Mouse (Mus musculus) kidney, embryonic 16.5 days (tissue): Measurements from ENCODE around the gene Elmo3. TPM values are rescaled to one million over a fixed set of nuclear protein-coding genes. Genes with fewer than 3 reads are reported as not detected.

Source experiments
- ATAC-seq: fragments of 200-750 bp; cut with Nextera tagmentation; 2 replicates; pipeline ENCODE4 v1.8.0; 2017; ENCODE audit warnings: moderate TSS enrichment; ENCODE audit not compliant: low FRiP score, low TSS enrichment
- H3K27ac ChIP-seq: fragments of 300-500 bp; sonication (generic); 2 replicates; pipeline ENCODE4 v1.5.1; 2014; ENCODE audit warnings: low read length
- H3K27me3 ChIP-seq: fragments of 300-500 bp; sonication (generic); 2 replicates; pipeline ENCODE4 v1.6.1; 2014; ENCODE audit warnings: low read length, control low read depth, mixed read lengths; ENCODE audit not compliant: insufficient read depth
- H3K36me3 ChIP-seq: fragments of 300-500 bp; sonication (generic); 2 replicates; pipeline ENCODE4 v1.6.1; 2014; ENCODE audit warnings: low read length, control low read depth, mixed read lengths; ENCODE audit not compliant: insufficient read depth
- H3K4me1 ChIP-seq: fragments of 300-500 bp; sonication (generic); 2 replicates; pipeline ENCODE4 v1.6.1; 2014; ENCODE audit warnings: low read length, control low read depth, mixed read lengths; ENCODE audit not compliant: insufficient read depth
- H3K4me2 ChIP-seq: fragments of 300-500 bp; sonication (generic); replicated peaks from 2 replicates; pipeline ENCODE4 v1.6.1; 2014; ENCODE audit warnings: low read depth, low read length
- H3K4me3 ChIP-seq: fragments of 300-500 bp; sonication (generic); 2 replicates; pipeline ENCODE4 v1.5.1; 2014; ENCODE audit warnings: mild to moderate bottlenecking, low read length
- H3K9ac ChIP-seq: fragments of 300-500 bp; sonication (generic); replicated peaks from 2 replicates; pipeline ENCODE4 v1.6.1; 2014; ENCODE audit warnings: low read length
- H3K9me3 ChIP-seq: fragments of 300-500 bp; sonication (generic); 2 replicates; pipeline ENCODE4 v1.6.1; 2016; ENCODE audit warnings: low read length, control low read depth
- WGBS: fragments of 180-500 bp; shearing (Covaris S2); extraction: QIAGEN DNeasy Blood & Tissue Kit; methylation state at CpG from one replicate; pipeline ENCODE4 v1.1.7; 2014; 5-methylcytosine and 5-hydroxymethylcytosine counted together
- polyA plus RNA-seq: library from polyadenylated mRNA; unstranded; fragments of >200 nt; fragmentation: Nextera tagmentation; extraction: Ambion mirVana; gene quantifications from 2 replicates; pipeline ENCODE4 v1.2.1, GENCODE M21; 2015

The Elmo3 gene
- polyA plus RNA-seq, 1 experiment from 2014 or later: 13.9 TPM

DNA sequence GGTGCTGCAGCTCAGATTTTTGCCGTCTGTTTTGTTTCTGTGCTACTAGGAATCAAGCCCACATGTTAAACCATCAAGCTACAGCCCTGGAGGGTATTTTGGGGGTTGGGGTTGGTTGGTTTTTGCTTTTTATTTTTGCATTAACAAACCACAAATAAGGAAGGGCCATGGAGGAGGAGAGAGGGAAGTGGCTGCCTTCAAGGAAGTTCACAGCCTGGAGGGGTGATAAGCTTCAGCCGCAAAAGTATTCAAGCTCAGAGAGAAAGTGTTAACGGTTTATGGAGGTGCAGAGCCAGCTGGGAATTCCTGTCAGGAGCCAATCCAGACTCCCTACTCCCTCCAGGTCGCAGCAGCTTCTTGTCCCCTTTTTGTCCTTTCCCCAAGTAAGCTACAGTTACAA, 33.6 kb downstream of the Elmo3 start:
- Histone ChIP-seq H3K27ac (no peak overlapping the region), H3K4me3 (no peak overlapping the region), H3K4me1 (peaks cover 16% of the 10 kb centered on the region), H3K4me2 (no peak overlapping the region), H3K27me3 (no peaks in the 10 kb centered on the region), H3K36me3 (peaks cover 43% of the 10 kb centered on the region), H3K9ac (no peak overlapping the region), H3K9me3 (no peaks in the 10 kb centered on the region)
- ATAC-seq: no peak
- 28% methylated on average over 4 of the region's 4 CpGs for WGBS

DNA sequence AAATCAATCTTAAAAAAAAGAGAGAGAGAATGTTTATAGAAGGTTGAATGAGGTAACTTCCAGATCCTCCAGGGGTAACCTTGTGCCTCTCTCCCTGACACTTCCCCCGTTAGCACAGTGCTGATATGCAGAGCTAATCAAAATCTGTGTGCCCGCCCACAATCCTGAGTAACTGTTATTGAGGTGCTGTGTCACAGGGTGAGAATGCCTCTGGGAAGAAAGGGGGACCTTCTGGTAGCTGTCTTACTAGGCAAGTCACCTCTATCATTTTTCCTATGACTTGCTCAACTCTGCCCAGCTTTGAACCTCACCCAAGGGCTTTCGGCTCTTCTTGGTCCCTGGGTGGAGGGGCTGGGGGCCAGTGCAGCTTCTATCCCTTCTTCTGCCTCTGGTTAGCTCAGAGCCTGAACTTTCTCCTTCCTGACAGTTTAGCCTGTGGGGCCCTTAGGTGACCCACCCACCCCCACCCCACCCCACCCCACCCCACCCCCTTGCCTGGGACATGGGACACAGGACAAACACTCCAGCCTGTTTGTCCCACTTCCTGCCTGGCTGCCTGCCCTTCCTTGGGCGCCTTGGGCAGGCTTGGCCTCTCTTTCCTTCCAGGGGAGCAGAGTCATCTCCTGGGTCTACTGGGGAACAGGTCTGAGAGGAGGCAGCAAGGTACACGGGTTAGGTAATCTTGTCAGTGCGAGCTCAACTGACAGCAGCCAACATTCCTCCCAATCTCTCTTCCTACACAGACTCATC, 34.7 kb downstream of the Elmo3 start:
- H3K9me3 ChIP-seq: no peaks in the 10 kb centered on the region
- no peak overlapping the region for H3K9ac ChIP-seq
- no peak overlapping the region for H3K4me3 ChIP-seq
- H3K36me3 ChIP-seq: peaks cover 33% of the 10 kb centered on the region
- H3K27me3 ChIP-seq: no peaks in the 10 kb centered on the region
- no peak for ATAC-seq
- H3K4me2 ChIP-seq: no peak overlapping the region
- no peak overlapping the region for H3K27ac ChIP-seq
- peaks cover 25% of the 10 kb centered on the region for H3K4me1 ChIP-seq
- WGBS: 78% methylated on average over 6 of the region's 6 CpGs

DNA sequence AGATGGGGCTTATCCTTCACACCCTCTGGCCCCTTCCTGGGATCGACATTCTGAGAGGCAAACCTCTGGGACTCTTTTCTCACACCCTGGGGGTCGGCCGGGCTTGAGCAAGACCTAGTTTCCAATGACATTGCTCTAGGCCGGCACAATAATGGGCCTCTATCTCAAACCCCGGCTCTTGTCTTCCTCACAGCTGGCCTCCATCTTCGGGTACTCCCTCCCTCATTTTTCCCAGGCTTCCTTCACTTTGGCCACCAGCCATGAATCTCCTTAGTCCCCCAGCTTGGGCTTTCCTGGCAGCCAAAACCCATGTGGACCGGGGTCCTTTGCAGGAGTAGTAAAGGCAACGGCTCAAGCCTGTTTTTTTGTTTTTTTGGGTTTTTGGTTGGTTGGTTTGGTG, 36.0 kb downstream of the Elmo3 start:
- H3K27ac ChIP-seq: peak overlapping the region; percentile 66; the same call in 1 of the 2 replicates
- H3K36me3 ChIP-seq: peaks cover 22% of the 10 kb centered on the region
- H3K27me3 ChIP-seq: no peaks in the 10 kb centered on the region
- peak; percentile 37; the same call in 1 of the 2 replicates for ATAC-seq
- 38% methylated on average over 8 of the region's 8 CpGs for WGBS
- H3K9ac ChIP-seq: 0 out of 2 replicates have a peak overlapping the region, but pooled peaks have one; percentile 5
- H3K4me2 ChIP-seq: no peak overlapping the region
- peaks cover 38% of the 10 kb centered on the region for H3K4me1 ChIP-seq
- no peak overlapping the region for H3K4me3 ChIP-seq
- no peaks in the 10 kb centered on the region for H3K9me3 ChIP-seq

DNA sequence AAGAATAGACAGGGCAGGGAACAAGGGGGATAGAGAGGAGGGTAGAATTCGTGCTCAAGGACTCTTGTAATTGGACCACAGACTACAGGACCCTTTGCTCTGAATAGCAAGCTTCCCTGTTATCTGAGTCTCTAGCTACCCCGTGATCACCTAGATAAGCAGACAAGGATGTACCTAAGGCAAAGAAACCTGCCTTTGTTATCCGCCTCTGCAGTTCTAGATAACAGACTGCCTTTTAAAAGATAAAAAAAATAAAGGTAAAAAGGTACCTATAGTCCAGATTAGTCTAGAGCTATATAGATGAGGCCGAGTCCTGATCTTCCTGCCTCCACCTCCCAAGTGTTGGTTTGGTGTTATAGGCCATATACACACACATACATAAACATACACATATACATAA, 37.4 kb downstream of the Elmo3 start:
- Histone ChIP-seq H3K4me3 (no peak overlapping the region), H3K27me3 (no peaks in the 10 kb centered on the region), H3K4me2 (no peak overlapping the region), H3K9ac (no peak overlapping the region), H3K27ac (no peak overlapping the region), H3K4me1 (peaks cover 42% of the 10 kb centered on the region), H3K9me3 (no peaks in the 10 kb centered on the region), H3K36me3 (peaks cover 8% of the 10 kb centered on the region)
- no peak for ATAC-seq
- whole genome bisulfite sequencing: 87% methylated on average over 4 of the region's 4 CpGs

DNA sequence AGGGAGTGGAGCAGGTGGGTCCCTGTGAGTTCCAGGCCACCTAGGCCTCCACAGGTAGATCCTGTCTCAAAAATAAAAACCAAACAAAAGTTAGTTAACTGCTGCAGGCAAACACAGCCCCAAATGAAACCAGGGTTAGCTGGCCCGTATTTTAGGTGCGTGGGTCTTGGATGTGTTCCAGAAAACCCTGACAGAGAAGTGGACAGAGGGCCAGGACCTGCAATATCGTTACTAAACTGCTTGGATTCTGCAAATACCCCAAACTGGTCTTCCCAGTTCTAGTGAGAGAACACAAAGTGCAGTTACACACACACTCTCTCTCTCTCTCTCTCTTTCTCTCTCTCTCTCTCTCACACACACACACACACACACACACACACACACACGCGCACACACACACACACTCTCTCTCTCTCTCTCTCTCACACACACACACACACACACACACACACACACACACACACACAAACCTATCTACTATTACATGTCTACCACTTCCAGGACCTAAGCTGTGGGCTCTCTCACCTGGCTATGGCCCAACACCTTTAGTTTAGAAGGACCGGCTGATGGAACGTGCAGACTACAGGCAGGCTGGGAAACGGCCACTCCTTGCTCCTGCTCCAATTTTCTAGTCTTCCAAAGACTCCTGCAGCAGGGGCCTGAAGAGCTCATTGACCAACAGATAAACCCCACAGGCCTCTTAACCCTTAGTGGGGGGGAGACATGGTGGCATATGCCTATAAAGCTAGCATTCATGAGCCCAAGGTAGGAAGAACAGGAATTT, 38.6 kb downstream of the Elmo3 start:
- no peaks in the 10 kb centered on the region for H3K9me3 ChIP-seq
- no peak overlapping the region for H3K4me3 ChIP-seq
- 53% methylated on average over 6 of the region's 8 CpGs for WGBS
- H3K4me2 ChIP-seq: no peak overlapping the region
- H3K27me3 ChIP-seq: no peaks in the 10 kb centered on the region
- no peaks in the 10 kb centered on the region for H3K36me3 ChIP-seq
- H3K27ac ChIP-seq: no peak overlapping the region; the same call in 1 of the 2 replicates
- peaks cover 46% of the 10 kb centered on the region for H3K4me1 ChIP-seq
- no peak for ATAC-seq
- no peak overlapping the region for H3K9ac ChIP-seq

DNA sequence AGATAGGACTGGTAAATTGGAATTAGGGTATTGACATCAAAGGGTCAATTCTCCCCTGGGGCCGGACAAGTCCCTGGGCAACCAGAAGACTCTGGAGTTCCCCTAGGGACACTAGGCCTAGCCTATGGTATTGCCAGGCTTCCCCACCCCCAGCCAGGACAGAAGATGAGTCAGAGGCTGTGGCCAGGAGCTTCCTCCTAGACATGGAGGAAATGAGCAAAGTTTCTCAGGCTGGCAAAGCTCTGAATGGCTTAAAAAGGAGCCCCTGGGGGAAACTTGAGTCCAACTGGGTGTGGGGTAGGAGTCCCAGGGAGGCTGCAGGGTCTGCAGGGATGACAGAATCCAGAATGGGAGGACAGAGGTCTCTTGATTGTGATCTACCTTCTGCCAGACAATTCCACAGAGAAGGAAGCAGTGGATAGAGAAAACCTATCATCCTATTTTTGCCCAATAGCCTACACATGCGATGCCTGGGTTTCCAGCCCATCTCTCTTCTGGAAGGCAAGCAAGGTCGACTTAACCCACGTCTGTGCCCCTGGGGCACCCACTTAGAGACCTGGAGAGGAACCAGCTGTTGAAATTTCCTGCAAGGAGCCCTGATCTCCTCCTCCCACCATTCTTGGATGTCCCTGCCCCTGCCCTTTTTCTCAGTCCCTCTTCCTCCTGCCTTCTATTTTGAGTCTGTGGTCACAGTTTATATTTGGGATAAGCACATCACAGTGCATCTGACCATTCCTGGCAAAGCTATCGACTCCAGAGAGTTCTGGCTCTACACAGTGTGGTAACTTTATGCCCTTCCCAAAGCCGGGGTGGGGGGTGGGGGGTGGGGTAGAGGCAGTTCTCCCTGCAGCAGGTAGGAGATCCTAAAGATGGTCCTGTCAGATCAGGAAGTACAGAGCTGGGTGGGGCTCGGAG, 39.9 kb downstream of the Elmo3 start:
- Histone ChIP-seq H3K27ac (no peak overlapping the region; the same call in 1 of the 2 replicates), H3K27me3 (peaks cover 2% of the 10 kb centered on the region; the same call in 1 of the 2 replicates), H3K9me3 (no peaks in the 10 kb centered on the region), H3K4me1 (peaks cover 48% of the 10 kb centered on the region), H3K36me3 (no peaks in the 10 kb centered on the region), H3K4me2 (peak overlapping the region; percentile 98), H3K4me3 (no peak overlapping the region), H3K9ac (no peak overlapping the region)
- whole genome bisulfite sequencing: 34% methylated on average over 7 of the region's 7 CpGs
- no peak for ATAC-seq

DNA sequence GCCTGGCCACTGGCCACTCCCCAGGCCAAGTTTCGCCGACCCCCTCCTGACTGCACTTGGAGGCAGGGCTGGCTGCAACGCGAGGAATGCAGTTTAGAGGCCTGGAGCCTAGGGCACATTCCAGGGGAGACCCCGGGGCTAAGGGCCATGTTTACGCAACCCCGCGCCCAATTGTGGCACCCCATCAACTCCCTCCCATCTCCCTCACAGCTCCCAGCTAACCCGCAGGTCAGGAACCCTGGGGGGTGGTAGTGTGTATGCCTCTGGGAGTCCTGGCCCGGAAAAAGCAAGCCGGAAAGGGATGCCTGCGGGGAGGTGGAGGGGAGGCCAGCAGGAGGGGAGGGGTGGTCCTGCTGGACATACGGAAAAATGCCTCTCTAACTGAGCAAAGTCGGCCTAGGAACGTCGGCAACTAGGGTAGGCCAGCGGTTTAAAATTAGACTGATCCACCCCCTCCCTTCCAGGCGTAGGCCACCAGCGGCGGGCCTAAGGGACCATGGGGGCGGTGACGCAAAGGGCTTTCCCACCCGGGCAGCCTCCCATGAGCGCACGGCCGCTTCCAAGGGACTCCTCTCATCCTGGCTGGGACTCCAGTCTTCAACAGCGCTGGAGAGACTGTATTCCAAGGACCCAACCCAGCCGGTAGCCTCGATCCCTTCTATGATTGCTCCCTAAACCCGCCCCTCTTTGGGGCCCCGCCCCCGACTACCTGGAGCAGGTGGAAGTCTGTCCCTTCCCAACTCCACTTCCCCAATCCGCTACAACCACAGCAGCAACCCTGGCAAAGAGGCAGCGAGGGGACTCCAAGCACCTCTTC, 41.4 kb downstream of the Elmo3 start:
- under 1% methylated on average over 34 of the region's 34 CpGs for WGBS
- no peaks in the 10 kb centered on the region for H3K36me3 ChIP-seq
- peak overlapping the region; percentile 98 for H3K4me2 ChIP-seq
- H3K27ac ChIP-seq: peak overlapping the region; percentile 92
- ATAC-seq: peak; percentile 57
- H3K4me3 ChIP-seq: peak overlapping the region; percentile 76
- peaks cover 11% of the 10 kb centered on the region for H3K27me3 ChIP-seq
- H3K4me1 ChIP-seq: peaks cover 36% of the 10 kb centered on the region
- H3K9ac ChIP-seq: peak overlapping the region; percentile 83
- H3K9me3 ChIP-seq: no peaks in the 10 kb centered on the region

DNA sequence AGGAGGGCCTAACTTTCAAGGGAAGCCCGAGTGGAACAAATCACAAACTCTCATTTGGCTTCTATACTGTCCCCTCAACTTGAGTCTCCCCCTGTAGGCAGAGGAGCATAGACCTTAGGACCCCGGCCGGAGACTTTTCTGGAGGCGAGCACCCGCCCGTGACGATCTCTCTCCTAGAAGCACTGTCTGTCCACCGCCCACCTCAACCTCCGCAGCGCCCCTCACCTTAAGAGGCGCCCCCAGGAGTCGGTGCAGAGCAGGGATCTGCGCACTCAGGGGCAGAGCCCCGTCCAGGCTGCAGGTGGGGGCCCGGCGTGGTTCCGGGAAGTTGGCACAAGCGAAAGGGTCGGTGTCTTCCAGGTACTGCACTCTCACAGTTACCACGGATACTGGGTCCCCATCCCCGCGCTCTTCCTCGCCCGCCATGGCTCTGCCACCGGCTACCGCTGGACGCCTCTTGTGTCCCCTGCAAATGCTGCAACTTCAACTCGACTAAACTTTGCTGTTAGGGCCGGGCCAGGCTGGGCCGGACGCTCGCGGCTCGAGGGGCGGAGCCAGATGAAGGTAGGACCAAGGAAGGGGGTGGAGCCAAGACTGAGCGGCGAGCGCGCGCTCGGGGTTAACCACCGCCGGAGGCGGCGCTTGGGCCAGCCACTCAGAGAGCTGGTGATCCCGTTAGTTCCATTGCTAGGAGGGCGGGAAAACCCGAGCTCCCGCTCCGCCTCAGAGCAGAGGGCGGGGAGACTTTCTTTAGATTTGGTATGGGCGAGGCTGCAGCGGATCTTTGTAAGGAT, 42.2 kb downstream of the Elmo3 start, which contains the start of gene Fhod1:
Gene Fhod1, minus strand, starts transcription at position 526 of the 794 bp plus-strand sequence.
- Histone ChIP-seq H3K9me3 (no peaks in the 10 kb centered on the region), H3K4me1 (peaks cover 36% of the 10 kb centered on the region), H3K9ac (peak within 1 kb of the TSS; percentile 83), H3K4me3 (peak within 1 kb of the TSS; percentile 76), H3K4me2 (peak within 1 kb of the TSS; percentile 98), H3K27ac (peak within 1 kb of the TSS; percentile 92), H3K27me3 (peaks cover 11% of the 10 kb centered on the region), H3K36me3 (no peaks in the 10 kb centered on the region)
- under 1% methylated on average over 52 of the region's 53 CpGs for WGBS
- peak; percentile 90 for ATAC-seq
